Mouse (Mus musculus) thymus, adult 2 months (tissue): Measurements from ENCODE around the gene Morc1. TPM values are rescaled to one million over a fixed set of nuclear protein-coding genes. Genes with fewer than 3 reads are reported as not detected.

ENCODE experiments used
- DNase-seq: peaks from one replicate; pipeline ENCODE4 v3.0.0; 2021
- H3K27ac ChIP-seq: fragments of 200-500 bp; 2 replicates; pipeline ENCODE4 v1.5.1; 2012; ENCODE audit warnings: low read length, control low read depth; ENCODE audit not compliant: control insufficient read depth, insufficient read depth
- H3K27me3 ChIP-seq: fragments of 200-500 bp; 2 replicates; pipeline ENCODE4 v1.6.1; 2012; ENCODE audit warnings: mild to moderate bottlenecking, low read length, moderate library complexity, mixed read lengths; ENCODE audit not compliant: control insufficient read depth, insufficient read depth
- H3K36me3 ChIP-seq: fragments of 200-500 bp; 2 replicates; pipeline ENCODE4 v1.6.1; 2012; ENCODE audit warnings: mild to moderate bottlenecking, low read length, moderate library complexity; ENCODE audit not compliant: control insufficient read depth, insufficient read depth
- H3K4me1 ChIP-seq: fragments of 200-500 bp; replicated peaks from 2 replicates; pipeline ENCODE4 v1.6.1; 2012; ENCODE audit warnings: low read length; ENCODE audit not compliant: control insufficient read depth, insufficient read depth
- H3K4me3 ChIP-seq: fragments of 200-500 bp; 2 replicates; pipeline ENCODE4 v1.5.1; 2012; ENCODE audit warnings: mild to moderate bottlenecking, low read length, control low read depth, moderate library complexity; ENCODE audit not compliant: control insufficient read depth, insufficient read depth
- CTCF ChIP-seq: fragments of 200-500 bp; IDR thresholded peaks from 2 replicates; pipeline ENCODE4 v1.5.1; 2012; ENCODE audit warnings: mild to moderate bottlenecking, control low read depth, low read length, moderate library complexity, borderline replicate concordance; ENCODE audit not compliant: control insufficient read depth, poor library complexity, insufficient read depth; ENCODE audit errors: extremely low read depth
- POLR2A ChIP-seq: fragments of 200-500 bp; IDR thresholded peaks from 2 replicates; pipeline ENCODE4 v1.6.1; 2012; ENCODE audit warnings: mild to moderate bottlenecking, low read length, control low read depth, moderate library complexity; ENCODE audit not compliant: control insufficient read depth, poor library complexity, insufficient read depth; ENCODE audit errors: extremely low read depth
- WGBS: fragments of 180-500 bp; shearing (Covaris S2); methylation state at CpG from one replicate; pipeline ENCODE4 v1.1.7; 2018; 5-methylcytosine and 5-hydroxymethylcytosine counted together
- polyA plus RNA-seq: library from polyadenylated mRNA; depleted of rRNA; stranded (reverse); fragments of >200 nt; gene quantifications from 2 replicates; pipeline ENCODE4 v1.2.3, GENCODE M21; 2012

The Morc1 gene
- polyA plus RNA-seq, 1 experiment, result 0.70 TPM

- DNase-seq, result no peak
- Histone ChIP-seq H3K27ac (no peak overlapping the region), H3K27me3 (no peaks in the 10 kb centered on the region), H3K4me1 (no peaks in the 10 kb centered on the region), H3K36me3 (no peaks in the 10 kb centered on the region), H3K4me3 (no peak overlapping the region)
- no peak for TF ChIP-seq CTCF
- TF ChIP-seq POLR2A, result no peak
- 97% methylated on average over 4 of the region's 4 CpGs for WGBS
These were observed 7.0 kb upstream of the Morc1 start for GRCm38 (mm10) chr16:48424069-48424468.

GRCm38 (mm10) chr16:48429427-48429826 lies 1.6 kb upstream of the Morc1 start:
- Histone ChIP-seq H3K36me3 (no peaks in the 10 kb centered on the region), H3K27ac (no peak overlapping the region), H3K27me3 (no peaks in the 10 kb centered on the region), H3K4me1 (no peaks in the 10 kb centered on the region), H3K4me3 (no peak overlapping the region)
- WGBS, result 97% methylated on average over 1 of the region's 1 CpGs
- TF ChIP-seq POLR2A, result no peak
- no peak for TF ChIP-seq CTCF
- DNase-seq, result no peak

- TF ChIP-seq CTCF, result no peak
- TF ChIP-seq POLR2A, result no peak
- Histone ChIP-seq H3K27me3 (no peaks in the 10 kb centered on the region), H3K4me3 (no peak overlapping the region), H3K4me1 (no peaks in the 10 kb centered on the region), H3K36me3 (no peaks in the 10 kb centered on the region), H3K27ac (no peak overlapping the region)
- WGBS, result 19% methylated on average over 1 of the region's 1 CpGs
- no peak for DNase-seq
These were observed 4.4 kb downstream of the Morc1 start for GRCm38 (mm10) chr16:48435454-48435853.

GRCm38 (mm10) chr16:48437476-48437875 lies 6.4 kb downstream of the Morc1 start:
- Histone ChIP-seq H3K4me3 (no peak overlapping the region), H3K27me3 (no peaks in the 10 kb centered on the region), H3K36me3 (no peaks in the 10 kb centered on the region), H3K27ac (no peak overlapping the region), H3K4me1 (no peaks in the 10 kb centered on the region)
- no peak for DNase-seq
- TF ChIP-seq CTCF (no peak), POLR2A (no peak)

DNA sequence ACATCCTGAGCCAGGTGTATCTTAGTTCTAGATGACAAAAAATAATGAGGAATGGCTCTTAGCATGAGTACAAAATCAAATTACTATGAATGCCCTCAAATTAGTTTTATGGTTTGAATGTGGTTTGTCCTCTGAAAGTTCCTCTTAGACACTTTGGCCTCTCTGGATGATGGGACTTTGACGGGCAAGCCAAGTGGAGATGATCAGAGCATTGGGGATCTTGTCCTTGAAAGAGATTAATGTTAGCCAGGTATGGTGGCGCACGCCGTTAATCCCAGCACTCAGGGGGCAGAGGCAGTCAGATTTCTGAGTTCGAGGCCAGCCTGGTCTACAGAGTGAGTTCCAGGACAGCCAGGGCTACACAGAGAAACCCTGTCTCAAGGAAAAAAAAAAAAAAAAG lies 13.6 kb downstream of the Morc1 start:
- DNase-seq, result no peak
- no peaks in the 10 kb centered on the region for H3K4me1 ChIP-seq
- no peaks in the 10 kb centered on the region for H3K27me3 ChIP-seq
- TF ChIP-seq POLR2A (no peak), CTCF (no peak)
- no peaks in the 10 kb centered on the region for H3K36me3 ChIP-seq
- no peak overlapping the region for H3K27ac ChIP-seq
- H3K4me3 ChIP-seq, result no peak overlapping the region
- 96% methylated on average over 5 of the region's 5 CpGs for WGBS

DNA sequence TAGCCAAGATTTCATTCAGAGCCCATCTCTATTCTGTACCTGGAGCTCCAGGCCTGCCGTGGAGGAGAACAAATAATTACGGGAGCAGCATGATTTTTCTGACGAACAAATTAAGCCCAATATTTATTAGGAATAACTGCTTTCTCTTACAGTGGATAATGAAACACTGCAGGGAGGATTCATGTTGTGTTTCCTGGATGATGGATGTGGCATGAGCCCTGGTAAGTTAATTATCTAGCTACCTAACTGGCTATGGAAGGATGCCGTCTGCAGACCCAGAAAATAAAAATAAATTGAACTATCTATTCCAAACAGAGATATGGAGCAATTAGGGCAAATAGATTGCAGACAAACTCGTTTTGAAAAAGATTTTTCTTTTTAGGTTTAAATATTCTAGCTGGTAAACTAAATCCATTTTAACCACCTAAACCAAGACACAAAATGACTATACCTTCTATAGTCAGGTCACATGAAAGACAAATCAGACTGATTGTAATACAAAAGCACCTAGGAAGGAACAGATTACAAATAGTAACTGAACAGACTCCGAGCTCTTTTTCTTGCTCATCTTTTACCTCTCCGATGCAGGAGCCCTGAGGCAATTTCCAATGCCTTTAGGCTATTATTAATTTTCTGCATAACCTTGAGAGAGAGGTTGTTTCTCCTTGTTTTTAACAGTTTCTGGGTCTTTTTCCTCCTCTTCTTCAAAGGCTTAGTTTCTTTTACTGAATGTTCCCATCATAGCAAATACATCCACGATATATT lies 15.3 kb downstream of the Morc1 start:
- H3K4me3 ChIP-seq, result no peak overlapping the region
- H3K27me3 ChIP-seq, result no peaks in the 10 kb centered on the region
- 87% methylated on average over 8 of the region's 8 CpGs for WGBS
- no peaks in the 10 kb centered on the region for H3K36me3 ChIP-seq
- no peak for DNase-seq
- TF ChIP-seq CTCF (no peak), POLR2A (no peak)
- H3K4me1 ChIP-seq, result no peaks in the 10 kb centered on the region
- H3K27ac ChIP-seq, result no peak overlapping the region

- WGBS, result 88% methylated on average over 3 of the region's 3 CpGs
- no peak overlapping the region for H3K27ac ChIP-seq
- H3K36me3 ChIP-seq, result no peaks in the 10 kb centered on the region
- no peak for DNase-seq
- no peaks in the 10 kb centered on the region for H3K4me1 ChIP-seq
- H3K4me3 ChIP-seq, result no peak overlapping the region
- TF ChIP-seq POLR2A (no peak), CTCF (no peak)
- no peaks in the 10 kb centered on the region for H3K27me3 ChIP-seq
These were observed 22.2 kb downstream of the Morc1 start for GRCm38 (mm10) chr16:48453264-48453663.
